Mouse (Mus musculus): Measurements from ENCODE around the gene Gigyf2. TPM values are rescaled to one million over a fixed set of nuclear protein-coding genes. Genes with fewer than 3 reads are reported as not detected.

Gigyf2 gene
- total RNA-seq (2021) = 10 to 100 TPM; 73.9 to 84.0 TPM
- long read RNA-seq, experiment 1, partial matches to known transcripts = 2 of 7 reads
- long read RNA-seq, experiment 1, other reads (novel, unspliced or antisense) = 4 of 7 reads
- long read RNA-seq, experiment 2, full-length matches to known transcripts = 5 of 18 reads
- long read RNA-seq, experiment 2, partial matches to known transcripts = 9 of 18 reads
- long read RNA-seq, experiment 2, other reads (novel, unspliced or antisense) = 4 of 18 reads

DNA sequence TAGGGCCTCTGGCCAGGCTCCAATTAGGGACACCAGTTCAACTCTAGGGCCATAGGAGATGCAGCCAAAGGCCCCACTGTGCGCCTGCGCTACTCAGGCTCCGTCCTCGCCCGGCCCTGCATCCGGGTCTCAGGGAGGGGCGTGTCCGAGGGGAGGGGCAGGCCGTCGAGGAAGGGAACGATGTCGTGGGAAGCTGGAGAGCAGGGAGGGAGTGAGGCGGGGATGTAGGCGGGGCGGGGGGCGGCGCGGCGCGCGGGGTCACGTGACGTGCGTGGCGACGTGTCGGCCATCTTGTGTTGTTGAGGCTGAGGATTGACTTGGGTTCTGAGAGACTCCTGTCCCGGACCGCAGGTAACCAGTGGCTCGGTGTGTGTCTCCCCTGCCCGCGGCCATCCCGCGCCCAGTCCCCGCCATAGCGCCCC is at the start of gene Gigyf2:
Gene Gigyf2 (plus strand): TSS at position 257 of the 422 bp plus-strand sequence.
- DNase-seq (ENCODE audit: low spot score in 2 of 2) = peak; percentile 96 to 97

DNA sequence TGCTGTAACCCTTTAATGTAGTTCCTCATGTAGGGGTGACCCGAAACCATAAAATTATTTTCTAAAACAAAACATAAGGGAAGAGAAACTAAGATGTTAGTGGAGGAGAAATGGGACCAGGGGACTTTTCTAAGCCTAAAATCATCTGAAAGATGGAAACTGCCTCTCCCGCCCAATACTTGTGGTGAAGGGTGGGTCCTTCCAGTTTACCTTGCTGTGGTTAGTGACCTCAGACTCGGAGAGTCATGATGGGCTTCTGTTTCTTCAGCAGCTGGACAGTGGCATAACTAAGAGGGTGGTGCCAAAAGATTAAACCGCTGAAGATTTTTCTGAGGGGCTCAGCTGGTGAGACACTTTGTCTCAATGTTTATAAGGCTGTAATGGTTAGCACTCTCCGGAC is 46.5 kb upstream of the Gigyf2 start:
- no peak for DNase-seq (ENCODE audit: low spot score in 2 of 2)

DNA sequence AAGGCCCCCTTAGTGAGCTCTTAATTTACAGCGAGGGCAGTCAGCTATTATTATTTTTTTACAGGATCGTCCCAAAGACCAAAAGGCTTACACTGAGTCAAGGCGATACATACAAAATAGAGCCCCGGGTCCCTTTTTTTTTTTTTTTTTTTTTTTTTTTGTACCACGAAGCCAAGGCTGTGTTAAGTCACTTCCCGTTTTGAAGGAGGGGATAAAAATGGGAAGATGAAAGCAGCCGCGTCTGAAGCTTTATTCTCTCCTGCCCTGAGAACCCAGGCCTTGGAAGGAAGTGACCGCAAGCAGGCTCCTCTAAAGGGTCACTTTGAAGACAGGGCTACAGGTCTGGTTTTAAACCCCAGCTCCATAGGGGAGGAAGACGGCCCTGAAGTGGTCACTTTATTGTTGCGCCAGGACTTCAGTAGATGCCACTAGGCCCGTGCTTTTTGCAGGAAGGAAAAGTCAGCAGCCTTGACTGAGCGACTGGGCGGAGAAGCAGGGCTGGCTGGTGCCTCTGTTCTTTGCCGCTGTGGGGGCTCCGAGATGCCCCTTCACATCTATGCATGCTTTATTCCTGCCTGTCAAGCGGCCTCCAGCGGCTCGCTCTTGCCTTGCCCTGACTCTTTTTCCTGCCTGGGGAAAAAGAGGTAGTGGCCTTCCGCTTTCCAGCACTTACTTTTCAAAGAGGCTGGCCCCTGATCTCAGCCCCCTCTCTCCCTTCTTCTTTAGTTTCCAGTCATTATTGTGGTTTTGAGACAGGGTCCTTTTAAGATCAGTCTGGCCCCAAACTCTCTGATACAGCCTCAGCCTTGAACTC is 45.0 kb upstream of the Gigyf2 start:
- no peak for DNase-seq (ENCODE audit: low spot score in 2 of 2)

DNA sequence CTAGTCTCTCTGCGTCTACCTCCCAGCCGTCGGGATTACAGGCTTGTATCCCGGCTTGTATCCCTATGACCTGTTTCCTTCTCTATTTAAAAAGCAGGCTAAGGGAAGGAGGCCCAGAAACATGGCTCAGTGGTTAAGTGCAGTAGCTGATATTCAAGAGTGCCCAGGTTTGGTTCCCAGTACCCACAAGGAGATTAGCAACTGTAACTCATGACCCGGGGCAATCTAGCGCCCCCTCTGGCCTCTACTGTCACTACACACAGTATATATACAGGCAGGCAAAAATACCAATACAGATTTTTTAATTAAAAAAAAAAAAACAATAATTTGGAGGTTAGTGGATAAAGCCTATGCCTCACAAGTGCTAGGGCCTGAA is 44.4 kb upstream of the Gigyf2 start:
- DNase-seq (ENCODE audit: low spot score in 2 of 2) = no peak

DNA sequence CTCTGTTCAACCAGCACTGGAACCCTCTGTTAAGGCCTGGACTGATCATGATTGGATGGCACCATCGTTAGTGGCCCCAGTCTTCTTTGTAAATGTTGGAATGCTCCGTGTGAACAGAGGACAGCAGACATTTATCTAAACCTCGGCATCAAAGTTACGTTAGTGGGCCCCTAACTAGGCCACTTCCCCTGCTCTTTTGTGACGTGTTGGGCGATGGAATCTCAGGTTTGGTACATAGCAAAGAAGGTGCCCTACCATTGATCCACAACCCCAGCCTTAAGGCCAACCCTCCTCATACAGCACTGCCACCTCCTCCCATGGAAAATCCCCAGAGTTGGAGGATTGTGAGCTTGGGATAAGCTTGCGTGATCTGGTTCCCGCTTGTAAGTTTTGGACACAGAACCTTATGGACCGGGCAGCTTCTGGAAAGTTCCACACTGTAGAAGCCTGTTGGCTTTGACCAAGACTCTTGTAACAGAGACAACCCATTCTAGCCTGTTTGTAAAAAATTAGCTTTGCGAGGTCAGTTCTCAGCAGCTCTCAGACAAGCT is 43.3 kb upstream of the Gigyf2 start:
- DNase-seq (ENCODE audit: low spot score in 2 of 2) = no peak

DNA sequence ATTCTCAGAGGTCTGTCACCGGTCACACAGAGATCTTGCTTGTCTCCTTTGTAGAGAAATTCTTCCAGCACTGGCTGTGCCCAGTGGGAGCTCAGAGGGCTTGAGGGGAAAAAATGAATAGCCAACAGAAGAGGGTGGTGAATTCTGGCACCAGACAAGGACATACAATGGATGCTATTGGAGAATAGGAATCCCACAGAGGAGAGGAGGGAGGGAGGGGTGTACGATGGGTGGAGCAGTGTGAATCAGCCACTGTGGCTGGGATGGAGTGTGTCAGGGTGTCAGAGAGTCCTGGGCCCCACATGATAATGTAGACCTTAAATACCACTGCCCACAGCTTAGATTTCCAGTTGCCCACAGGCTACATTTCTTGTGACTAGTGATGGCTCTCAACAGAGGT is 39.7 kb upstream of the Gigyf2 start:
- no peak for DNase-seq (ENCODE audit: low spot score in 2 of 2)

DNA sequence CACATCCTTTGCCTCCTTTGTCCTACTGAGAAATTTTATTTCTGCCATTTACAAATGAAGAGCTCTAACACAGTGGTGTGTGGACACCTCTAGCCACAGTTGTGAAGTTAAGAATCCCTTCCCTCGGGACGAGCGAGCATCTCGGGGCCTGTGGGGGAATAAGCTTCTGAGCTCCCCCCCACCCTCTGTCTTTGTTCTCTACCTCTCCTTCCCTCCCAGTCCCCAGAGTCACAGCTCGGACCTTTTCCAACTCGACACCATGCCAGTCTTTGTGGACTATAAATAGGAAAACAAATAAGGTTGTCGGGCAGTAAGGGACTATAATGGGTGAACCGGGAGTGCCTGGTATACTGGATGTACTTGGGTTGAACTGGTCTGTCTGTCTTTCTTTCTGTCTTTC is 35.4 kb upstream of the Gigyf2 start:
- no peak for DNase-seq (ENCODE audit: low spot score in 2 of 2)

DNA sequence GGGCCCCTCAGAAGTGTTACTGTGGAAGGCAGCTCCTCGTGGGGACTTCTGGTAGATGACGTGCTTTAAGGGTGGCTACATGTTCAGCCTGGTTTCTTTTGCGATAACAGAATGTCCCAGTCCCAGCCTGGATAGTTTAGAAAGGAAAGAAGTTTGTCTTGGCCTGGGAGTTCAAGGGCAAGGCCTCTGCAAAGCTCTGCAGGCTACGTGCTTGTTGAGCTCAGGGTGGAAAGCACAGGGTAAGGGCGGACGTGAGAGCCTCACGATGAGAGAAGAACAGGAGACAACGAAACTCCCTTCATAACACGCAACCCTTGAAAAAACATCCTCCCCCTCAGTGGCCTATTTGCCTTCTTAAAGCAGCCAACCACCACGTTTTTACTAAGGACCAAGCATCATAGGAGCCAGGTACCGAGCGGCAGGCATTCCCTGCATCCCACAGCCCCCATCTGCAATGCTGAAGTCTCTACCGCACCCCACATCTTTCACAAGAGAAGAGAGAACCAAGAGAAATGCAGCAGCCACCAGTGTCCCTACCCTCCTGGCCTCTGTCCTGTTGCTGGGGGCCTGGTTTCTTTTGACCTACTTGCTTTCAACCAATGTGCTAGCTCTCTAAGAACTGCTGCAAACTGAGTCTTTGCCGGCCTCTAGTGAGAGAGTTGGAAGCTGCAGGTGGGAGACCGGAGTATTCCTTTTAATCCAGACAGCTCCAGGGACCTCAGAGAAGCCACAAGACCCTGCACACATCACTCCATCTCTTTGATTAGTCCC is 34.2 kb upstream of the Gigyf2 start:
- peak in 1 of 2 experiments; percentile 40 for DNase-seq (ENCODE audit: low spot score in 2 of 2)

DNA sequence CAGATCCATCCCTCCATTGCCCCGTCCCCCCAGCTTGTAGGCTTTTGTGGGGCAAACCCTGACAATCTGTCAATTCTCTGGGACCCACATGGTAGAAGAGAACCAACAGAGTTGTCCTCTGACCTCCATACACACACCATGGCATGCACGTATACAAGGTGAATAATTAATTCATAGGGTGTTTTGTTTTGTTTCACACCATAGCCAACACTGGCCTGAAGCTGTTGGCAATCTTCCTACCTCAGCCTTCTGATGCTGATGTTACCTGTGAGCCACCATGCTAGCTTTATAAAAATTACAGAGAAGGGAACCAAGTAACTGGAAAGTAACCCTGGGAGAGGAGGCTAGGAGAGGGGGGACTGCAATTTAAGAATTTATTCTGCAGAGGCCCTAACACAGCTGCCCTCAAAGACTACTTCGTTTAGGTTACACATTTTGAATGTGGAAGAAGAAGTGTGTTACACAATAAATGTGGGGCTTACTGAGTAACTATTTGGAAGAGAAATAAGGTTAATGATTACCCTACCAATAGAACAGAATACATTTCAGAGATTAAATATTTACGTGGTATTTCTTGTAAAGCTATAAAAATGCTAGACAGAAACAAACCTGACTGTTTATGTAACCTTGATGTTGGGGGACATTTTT is 32.6 kb upstream of the Gigyf2 start:
- no peak for DNase-seq (ENCODE audit: low spot score in 2 of 2)

DNA sequence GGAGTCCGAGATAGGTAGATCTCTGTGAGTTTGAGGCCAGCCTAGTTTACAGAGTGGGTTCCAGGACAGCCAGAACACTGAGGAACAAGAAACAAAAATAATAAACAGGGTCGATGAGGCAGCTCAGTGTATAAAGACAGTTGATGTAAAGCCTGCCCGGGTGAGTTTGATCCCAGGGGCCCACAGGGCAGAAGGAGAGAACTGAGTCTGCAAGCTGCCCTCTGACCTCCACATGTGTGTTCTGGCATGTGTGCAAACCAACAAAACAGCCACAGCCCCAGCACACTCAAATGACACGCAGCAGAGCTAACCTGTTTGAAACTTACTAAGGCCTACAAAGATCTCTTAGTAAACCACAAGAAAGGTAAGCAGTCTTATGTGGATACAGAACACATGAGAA is 31.8 kb upstream of the Gigyf2 start:
- DNase-seq (ENCODE audit: low spot score in 2 of 2) = no peak

DNA sequence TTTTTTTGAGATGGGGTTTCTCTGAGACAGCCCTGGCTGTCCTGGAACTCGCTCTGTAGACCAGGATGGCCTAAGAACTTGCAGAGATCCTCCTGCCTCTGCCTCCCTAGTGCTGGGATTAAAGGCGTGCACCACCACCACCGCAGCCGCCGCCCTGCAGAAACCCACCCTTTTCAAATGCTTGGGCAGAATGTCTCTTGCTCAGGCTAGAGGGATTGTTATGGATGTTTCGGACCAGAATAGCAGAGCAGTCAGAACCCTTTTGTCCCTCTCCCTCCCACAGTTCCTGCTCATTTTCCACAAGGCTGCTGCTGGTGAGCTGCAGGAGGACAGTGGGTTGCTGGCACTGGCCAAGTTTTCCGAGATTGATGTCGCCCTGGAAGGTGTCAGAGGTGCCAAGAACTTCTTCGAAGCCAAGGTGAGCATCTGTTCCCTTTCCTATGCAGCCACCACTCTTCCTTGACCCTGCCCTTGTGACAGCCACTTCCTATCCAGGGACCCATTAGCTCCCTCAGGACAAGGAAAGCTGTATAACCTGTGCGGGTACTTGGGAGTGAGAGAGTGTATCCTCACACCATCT is 29.4 kb upstream of the Gigyf2 start:
- no peak for DNase-seq (ENCODE audit: low spot score in 2 of 2)

DNA sequence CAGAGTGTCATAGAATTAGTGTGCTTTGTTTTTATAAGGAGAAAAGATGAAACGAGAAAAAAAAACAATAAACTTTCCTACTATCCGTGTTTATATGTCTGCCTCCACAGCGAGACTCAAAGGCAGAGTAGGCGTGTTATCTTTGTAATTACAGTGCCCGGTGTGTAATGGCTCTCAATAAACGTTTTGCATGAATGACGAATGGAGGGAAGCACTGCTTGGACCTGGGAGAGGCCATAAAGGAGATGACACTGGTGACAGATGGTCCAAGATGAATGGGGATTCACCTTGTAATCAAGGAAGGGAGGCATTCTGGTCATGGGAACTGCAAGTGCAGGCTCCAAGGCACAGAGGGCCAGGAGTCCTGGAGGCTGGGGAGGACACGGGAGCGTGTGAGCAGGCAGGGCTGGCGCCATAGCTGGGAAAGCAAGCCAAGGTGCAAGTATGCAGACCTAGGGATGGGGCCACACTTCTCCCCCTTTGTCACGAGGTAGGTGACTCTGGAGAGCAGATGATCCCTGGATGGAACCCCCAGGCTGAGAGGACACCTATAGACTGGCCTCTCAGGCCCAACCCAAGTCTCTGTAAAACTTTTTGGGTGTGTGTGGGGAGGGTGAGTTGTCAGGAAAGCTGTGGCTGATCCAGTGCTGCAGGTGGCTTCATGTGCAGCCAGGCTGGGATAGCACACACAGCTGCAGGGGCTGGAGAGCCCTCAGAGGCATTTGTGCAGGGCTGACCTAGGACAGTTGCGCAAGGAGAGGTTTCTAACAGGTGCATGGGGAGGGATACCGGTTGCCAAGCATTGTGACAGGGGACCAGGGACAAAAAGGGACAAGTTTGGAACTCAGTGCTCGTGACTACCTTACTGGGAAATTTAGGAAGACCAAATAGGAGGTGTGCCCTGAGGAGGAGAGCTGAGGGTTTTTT is 26.2 kb upstream of the Gigyf2 start:
- DNase-seq (ENCODE audit: low spot score in 2 of 2) = no peak

DNA sequence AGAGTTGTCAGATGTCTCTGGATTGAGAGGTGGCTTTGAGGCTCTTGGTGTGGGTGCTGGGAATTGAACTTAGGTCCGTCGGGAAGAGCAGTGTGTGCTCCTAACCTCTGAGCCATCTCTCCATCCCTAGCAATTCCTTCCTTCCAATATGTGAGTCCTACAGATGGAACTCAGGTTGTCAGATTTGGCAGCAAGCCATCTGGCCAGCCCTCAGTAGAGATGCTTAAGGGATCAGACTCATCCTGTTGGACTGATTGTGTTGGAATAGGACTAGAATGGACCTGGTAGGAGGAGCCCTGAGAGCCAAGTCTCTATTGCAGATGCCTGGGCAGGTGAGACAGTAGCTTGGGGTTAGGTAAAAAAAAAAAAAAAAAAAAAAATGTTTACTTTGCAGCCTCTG is 24.8 kb upstream of the Gigyf2 start:
- DNase-seq (ENCODE audit: low spot score in 2 of 2) = no peak

DNA sequence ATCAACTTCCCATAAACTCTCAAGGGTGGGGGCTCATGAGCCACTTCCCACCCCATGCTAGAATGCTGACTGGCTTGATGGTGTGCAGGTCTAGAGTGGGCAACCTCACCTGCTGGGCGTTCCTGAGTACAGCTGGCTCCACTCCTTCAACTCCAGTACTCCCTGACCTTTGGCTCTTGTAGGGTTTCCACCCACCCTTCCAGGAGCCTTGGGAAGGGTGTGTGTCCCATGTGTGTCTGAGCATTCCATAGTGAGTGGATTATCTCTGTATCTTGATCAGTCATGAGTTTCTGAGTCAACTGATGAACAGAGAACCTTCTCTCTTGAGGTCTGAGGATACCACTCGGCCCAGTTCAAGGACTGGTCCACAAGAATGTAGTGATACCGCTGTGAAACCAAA is 17.8 kb upstream of the Gigyf2 start:
- no peak for DNase-seq (ENCODE audit: low spot score in 2 of 2)

DNA sequence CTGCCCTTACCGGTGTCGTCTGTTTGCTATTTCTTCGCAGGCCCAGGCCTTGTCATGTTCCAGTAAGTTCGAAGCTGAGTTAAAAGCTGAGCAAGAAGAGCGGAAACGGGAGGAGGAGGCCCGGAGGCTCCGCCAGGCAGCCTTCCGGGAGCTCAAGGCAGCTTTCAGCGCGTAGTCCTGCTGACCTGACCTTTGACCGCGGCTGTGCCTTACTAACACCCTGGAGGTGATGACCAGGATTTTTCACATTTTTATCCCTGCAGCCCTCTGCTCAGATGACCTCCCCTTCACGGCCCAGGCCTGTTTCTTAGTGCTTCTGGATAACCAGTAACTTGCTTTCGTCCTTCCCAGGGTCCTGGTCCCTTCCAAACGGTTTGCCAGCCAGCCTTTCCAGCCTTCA is 17.2 kb upstream of the Gigyf2 start:
- DNase-seq (ENCODE audit: low spot score in 2 of 2) = no peak

DNA sequence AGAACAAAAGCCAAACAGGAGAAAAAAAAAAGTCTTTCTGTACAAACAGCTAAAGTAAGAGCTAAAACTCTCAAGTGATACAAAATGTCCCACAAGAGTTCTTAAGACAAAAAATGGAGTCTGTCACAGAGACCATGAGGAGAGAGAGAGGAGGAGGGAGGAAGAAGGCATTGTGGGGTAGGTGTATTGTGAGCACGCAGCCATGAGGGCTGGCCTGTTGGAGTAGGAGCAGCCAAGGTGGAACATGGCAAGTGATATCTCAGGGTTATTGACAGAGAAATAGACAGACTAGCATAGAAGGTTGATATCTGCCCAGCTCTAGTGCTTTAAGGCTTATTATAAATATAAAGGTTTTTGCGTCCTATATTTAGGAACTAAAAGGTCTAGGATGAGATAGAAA is 14.1 kb upstream of the Gigyf2 start:
- no peak for DNase-seq (ENCODE audit: low spot score in 2 of 2)

DNA sequence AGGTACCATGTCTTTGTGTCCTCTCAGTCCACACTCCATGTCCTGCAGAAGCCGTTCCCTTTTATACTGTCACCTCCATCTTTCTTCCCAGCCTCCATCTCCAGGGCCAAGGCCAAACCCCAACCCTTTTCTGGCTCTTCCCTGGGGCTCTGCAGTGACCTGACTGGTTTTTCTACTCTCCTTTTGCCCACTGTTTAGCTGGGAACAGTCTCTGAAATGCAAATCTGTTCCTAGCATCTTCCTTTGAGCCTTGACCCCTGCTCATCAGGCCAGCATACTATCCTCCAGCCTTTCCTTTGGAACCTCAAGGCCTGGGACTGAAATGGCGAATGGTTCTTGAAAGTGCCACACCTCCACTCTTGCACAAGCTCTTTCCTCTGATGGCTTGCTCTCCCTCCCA is 13.7 kb upstream of the Gigyf2 start:
- no peak for DNase-seq (ENCODE audit: low spot score in 2 of 2)

DNA sequence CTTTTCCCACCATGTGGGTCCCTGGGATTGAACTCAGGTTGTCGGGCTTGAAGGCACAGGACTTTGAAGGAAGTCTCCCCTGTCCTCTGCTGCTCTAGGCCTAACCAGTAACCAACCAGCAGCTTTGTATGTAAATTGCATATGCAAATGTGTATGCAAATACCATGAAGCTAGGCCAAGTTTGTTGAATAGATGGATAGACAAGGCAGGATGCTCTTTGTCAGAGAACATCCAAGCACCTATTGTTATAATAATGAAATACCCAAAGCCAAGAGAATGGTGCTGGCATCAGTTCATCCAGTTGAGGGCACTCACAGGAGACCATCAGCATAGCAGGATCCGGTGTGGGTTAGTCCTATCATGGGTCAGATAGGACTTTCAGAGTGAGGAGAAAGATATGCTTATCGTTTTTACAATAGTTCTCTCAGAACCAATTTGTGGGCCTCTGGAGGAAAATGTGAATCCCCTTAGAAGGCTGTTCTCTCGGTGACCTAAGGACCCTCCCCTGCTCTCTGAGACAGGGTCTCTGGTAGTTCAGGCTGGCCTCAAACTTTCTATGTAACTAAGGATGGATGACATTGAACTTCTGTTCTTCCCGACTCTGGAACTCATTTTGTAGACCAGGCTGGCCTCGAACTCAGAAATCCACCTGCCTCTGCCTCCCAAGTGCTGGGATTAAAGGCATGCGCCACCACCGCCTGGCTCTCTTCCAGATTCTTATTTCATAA is 12.8 kb upstream of the Gigyf2 start:
- no peak for DNase-seq (ENCODE audit: low spot score in 2 of 2)

DNA sequence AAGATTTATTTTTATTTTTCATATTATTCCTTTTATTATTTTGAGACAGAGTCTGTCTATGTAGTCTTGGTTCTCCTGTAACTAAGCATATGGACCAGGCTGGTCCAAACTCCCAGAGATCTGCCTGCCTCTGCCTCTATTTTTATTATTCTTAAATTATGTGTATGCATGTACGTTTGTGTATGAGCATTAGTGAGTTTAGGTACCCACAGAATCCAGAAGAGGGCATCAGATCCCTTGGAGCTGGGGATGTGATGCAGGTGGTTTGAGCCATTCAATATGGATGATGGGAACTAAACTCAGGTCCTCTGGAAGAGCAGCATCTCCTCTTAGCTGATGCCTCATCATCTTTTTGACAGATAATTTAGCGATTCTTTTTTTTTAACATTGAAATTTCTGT is 11.4 kb upstream of the Gigyf2 start:
- no peak for DNase-seq (ENCODE audit: low spot score in 2 of 2)
